Mouse (Mus musculus): ENCODE measurements around the gene Sema7a. TPM values are rescaled to one million over a fixed set of nuclear protein-coding genes. Genes with fewer than 3 reads are reported as not detected.

Gene Sema7a
- total RNA-seq, 2 experiments from 2014 or later, result 26.0 to 30.1 TPM

DNA sequence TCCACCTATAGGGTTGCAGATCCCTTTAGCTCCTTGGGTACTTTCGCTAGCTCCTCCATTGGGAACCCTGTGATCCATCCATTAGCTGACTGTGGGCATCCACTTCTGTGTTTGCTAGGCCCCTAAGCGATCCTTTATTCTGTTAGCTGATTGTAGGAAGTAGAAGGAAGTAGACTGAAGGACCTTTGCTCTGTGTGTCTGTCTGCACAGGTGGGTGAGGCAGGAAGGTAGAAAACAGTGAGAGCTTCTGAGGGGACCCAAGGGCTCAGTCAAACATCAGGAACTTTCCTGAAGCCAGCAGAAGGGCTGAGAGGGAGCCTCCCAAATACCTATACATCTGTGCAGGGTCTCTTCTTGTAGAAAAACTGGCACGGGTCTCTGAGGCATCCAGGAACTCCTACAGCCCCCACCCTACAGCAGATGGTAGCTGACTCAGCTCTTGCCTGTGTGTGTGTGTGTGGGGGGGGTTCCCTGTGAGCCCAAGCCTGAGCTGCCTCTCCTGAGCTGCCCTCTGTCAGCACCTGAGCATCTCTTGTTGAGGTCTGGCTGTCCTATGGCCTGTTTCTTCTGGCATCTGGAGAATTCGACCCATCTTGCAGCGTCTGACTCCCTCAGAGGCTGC lies 35.4 kb downstream of the Sema7a start:
- no peak for DNase-seq

DNA sequence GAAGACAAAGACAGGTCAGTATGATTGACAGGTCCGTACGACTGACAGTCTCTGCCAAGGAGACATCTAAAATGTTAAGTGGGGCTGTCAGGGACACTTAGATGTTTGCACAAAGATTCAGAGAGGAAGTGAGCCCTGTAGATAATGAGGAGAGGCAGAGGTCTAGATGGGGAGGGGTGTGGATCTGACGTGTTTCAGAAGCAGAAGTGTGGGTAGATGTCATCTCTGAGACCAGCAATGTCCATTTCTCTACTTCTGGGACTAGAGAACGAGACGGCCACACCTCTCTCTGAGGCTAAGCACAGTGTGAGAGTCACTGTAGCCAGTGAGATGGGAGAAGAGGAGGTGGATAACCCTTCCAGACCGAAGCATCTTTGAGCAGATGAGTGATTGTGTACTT lies 38.1 kb downstream of the Sema7a start:
- no peak for DNase-seq

GRCm38 (mm10) chr9:57978858-57979257 lies 38.9 kb downstream of the Sema7a start:
- DNase-seq, result no peak

DNA sequence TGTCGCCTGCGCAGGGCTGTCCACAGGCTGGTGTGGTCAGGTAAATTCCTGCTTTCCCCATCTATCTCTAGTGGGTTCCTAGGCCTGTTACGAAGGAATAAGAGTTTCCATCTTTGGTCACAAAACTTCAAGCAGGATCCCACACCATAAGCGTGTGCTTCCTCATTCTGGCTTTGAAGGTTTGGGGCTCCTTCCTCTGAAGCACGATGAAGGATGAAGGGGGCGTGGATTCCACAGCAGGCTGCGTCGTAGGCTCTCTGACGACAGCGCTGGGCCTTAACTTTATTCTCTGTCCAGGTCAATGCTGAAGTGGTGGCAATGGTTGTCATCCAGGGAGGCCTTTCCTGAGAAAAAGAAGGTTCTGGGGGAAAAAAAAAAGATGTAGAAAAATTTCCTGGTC lies 40.7 kb downstream of the Sema7a start:
- no peak for DNase-seq

DNA sequence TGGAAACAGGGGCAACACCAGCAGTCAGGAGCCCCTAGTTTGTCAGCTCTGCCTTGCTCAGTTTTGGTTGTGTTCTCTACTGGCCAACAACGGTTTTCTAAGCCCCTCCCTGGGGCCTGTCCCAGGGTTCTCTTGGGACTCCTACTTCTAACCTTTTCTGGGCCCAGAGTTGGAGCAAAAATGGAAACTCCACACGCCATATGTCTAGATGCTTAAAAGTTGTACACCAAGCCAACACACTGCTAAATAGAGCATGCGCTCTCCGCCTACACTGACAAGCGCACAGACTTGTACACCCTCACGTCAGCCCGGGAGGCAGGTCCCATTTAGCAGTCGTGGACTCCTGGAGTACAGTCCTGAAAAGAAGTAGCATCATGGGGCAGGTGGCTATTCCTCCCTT lies 45.4 kb downstream of the Sema7a start:
- no peak for DNase-seq

DNA sequence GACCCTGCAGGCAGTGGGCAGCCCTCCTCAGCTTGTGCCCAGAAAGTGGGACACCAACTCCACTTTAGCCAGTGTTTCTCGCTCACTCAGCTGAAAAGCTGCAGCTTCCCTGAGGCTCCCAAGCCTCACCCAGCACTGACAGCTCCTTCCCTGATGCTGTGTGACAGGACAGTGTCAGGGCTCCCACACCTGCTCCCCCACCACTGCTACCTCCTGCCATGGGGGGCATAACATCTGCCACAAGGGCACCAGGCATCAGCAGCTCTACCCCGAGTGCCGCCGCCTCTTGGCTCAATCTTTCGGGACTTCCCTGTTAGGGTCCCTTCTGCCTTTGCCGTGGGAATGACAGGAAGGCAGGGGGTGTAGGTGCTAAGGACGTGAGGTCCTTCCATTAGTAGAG lies 46.4 kb downstream of the Sema7a start:
- no peak for DNase-seq

- no peak for DNase-seq
These were observed 48.2 kb downstream of the Sema7a start for GRCm38 (mm10) chr9:57988098-57988497.

DNA sequence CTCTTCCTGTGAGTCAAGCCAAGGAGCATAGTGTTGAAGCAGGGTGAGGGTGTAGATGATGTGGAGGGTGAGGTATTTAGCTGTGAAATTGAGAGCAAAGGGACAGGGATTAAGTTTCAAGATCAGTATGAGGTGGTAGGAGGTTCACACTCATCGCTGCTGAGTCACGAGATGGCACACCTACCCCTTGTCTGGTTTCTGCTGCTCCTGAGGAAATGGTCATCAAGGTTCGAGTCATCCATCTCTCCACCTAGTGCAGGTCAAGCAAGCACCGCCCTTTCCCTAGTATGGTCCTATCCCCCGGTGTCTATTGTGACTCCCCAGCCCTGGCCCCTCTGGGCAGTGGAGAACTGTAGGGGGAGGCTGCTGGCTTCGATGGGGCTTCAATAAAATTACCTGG lies 49.4 kb downstream of the Sema7a start:
- DNase-seq, result no peak

DNA sequence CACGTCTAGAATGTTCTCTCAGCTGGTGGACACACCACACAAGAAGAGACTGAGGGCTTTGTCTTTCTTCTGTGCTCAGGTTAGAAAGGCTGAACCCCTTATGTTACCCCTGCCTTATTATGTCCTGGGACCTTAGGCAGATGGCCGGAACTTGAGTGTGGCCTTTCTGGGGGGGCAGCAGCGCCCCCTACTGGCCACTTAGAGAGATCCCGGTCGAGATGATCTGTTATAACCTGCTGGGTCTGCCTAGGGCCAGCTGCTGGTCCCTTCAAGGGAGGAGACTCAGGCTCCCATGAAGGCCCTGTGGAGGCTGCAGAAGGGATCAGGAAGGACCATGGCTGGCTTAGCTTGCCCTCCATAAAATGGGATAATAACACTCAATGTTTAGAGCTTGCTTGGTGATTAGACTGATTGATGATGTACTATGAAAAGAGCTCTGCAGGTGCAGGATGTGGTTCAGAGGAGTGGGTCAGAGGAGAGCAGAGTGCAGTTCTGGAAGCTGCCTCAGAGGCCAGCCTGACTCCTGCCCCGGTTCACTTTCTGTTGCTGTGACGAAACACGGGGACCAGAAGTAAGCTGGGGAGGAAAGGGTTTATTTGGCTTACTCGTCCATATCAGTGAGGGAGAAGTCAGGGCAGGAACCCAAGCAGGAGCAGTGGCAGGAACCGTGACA lies 50.7 kb downstream of the Sema7a start:
- peak; percentile 48 for DNase-seq

- DNase-seq, result no peak
These were observed 52.1 kb downstream of the Sema7a start for GRCm38 (mm10) chr9:57992060-57992459.

GRCm38 (mm10) chr9:57992781-57993591 lies 53.1 kb downstream of the Sema7a start:
- no peak for DNase-seq

DNA sequence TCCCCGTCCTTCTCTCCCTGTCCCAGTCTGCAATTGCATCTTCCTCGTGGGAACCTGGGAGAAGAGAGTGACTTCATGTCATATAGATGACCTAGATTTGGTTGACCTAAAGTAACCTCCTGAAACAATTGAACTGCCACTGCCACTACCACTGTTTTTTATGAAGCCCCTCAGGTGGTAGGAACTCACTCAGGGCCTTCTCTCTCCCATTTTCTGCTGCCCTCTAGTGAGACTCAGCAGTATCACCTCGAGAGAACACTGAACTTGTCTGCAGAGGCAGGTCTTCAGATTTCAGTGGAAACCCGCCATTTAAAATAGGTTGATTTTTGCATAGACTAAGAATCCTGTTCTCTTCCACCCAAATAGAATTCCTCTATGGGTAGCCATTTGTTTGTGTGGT lies 55.4 kb downstream of the Sema7a start:
- DNase-seq, result peak; percentile 48

GRCm38 (mm10) chr9:57997511-57998031 lies 57.7 kb downstream of the Sema7a start:
- DNase-seq, result no peak

- peak; percentile 67 for DNase-seq
These were observed 58.2 kb downstream of the Sema7a start for GRCm38 (mm10) chr9:57998032-57998659.

GRCm38 (mm10) chr9:57998685-57999084 lies 58.8 kb downstream of the Sema7a start:
- no peak for DNase-seq

GRCm38 (mm10) chr9:57999676-58000075 lies 59.8 kb downstream of the Sema7a start:
- no peak for DNase-seq

- DNase-seq, result no peak
These were observed 63.4 kb downstream of the Sema7a start for GRCm38 (mm10) chr9:58003272-58003671.

DNA sequence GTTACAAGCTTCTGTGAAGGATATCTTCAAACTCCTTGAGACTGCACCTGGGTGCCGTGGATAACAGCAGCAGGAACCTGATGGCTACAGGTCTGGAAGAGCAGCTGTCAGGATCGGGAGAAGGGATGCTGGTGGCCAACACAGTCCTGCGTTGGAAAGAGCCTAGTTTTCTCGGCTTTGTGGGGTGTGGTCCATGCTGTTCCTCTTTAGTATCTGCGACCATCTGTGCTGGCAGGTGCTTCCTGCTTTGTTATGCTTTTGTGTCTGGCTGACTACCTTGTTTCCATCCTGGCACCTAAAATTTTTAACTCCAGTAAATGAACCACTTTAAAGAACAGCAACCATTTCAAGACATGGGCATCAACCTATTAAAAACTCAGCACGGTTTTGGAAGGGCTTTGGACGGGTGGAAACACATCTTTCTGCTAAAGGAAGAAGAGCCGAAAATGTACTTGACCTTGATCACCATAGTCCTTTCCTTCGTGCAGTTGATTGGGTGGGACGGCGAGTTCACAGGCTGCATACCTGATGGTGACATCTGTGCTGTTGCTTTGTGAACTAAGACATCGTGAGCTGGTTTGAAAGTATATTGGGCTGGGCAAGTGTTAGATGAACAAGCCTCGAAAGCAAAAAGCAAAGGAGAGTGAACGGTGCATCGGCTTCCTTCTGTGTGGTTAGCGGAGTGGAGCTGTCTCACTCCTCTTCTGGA lies 66.0 kb downstream of the Sema7a start, which contains the start of gene Cyp11a1:
TSS of gene Cyp11a1 (plus strand) at position 659 of the 709 bp plus-strand sequence.
- no peak for DNase-seq

DNA sequence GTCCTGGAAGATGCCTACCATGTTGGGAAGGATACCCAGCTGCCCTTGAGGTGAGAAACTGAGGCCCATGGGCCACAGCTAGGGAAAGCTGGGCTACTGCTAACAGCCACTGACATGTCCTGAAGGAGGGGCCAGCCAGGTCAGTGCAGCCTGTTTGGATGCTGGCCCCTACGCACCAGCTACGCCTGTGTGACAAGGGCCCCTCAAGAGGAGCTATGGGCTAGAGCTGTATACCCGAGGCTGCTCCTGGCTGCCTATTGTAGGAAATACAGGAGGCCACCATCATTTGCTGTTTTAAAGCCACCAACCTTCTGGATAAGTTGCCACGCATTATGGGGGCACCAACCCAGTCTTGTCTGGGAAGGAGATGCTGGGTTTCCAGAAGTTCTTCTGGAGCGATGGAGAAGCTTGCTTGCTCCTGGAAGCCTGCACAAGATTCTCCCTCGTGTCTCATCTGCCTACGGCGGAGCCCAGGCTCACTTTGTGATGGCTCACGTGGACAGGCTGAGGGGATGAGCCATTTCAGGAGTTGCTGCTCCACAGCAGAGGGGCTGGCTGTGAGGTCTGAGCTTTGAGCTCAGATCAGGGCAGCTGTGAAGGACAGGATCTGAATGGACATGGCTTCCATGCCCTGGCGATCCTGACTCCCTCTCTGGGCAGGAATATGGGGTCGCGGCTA lies 68.6 kb downstream of the Sema7a start:
- no peak for DNase-seq

GRCm38 (mm10) chr9:58009015-58009362 lies 69.1 kb downstream of the Sema7a start:
- peak; percentile 87 for DNase-seq

DNA sequence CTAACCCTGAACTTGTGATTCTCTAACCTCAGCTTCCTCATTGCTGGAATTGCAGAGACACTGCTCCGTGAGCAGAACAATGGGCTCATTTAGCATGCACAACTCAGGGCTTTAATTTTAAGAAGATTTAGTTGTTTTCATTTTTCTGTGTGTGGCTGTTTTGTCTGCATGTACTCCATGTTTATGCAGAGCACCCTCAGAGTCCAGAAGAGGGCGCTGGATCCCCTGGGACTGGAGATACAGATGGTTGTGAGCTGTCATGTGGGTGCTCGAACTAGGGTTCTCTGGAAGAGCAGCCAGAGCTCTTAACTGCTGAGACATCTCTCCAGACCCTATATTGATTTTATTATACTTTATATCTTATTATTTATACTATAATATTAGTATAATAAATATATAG lies 69.7 kb downstream of the Sema7a start:
- no peak for DNase-seq

GRCm38 (mm10) chr9:58011027-58011426 lies 71.1 kb downstream of the Sema7a start:
- no peak for DNase-seq

Measured in heart, postnatal 4 days (tissue).